Mouse (Mus musculus) liver, embryonic 15.5 days (tissue): ENCODE data around the gene Dpy30. TPM values are rescaled to one million over a fixed set of nuclear protein-coding genes. Genes with fewer than 3 reads are reported as not detected.

Experiments
- ATAC-seq: fragments of 200-750 bp; cut with Nextera tagmentation; 2 replicates; pipeline ENCODE4 v1.8.0; 2017; ENCODE audit warnings: moderate number of reproducible peaks, mild to moderate bottlenecking, moderate library complexity; ENCODE audit not compliant: insufficient read depth
- H3K27ac ChIP-seq: fragments of 300-500 bp; sonication (generic); replicated peaks from 2 replicates; pipeline ENCODE4 v1.5.1; 2015; ENCODE audit warnings: mild to moderate bottlenecking, inconsistent platforms
- H3K27me3 ChIP-seq: fragments of 300-500 bp; sonication (generic); 2 replicates; pipeline ENCODE4 v1.6.1; 2015; ENCODE audit warnings: mild to moderate bottlenecking, inconsistent platforms
- H3K36me3 ChIP-seq: fragments of 300-500 bp; sonication (generic); replicated peaks from 2 replicates; pipeline ENCODE4 v1.6.1; 2015; ENCODE audit warnings: moderate library complexity, mild to moderate bottlenecking, inconsistent platforms
- H3K4me1 ChIP-seq: fragments of 300-500 bp; sonication (generic); replicated peaks from 2 replicates; pipeline ENCODE4 v1.6.1; 2015; ENCODE audit warnings: inconsistent platforms
- H3K4me2 ChIP-seq: fragments of 300-500 bp; sonication (generic); 2 replicates; pipeline ENCODE4 v1.6.1; 2015; ENCODE audit warnings: moderate library complexity, mild to moderate bottlenecking, inconsistent platforms
- H3K4me3 ChIP-seq: fragments of 300-500 bp; sonication (generic); replicated peaks from 2 replicates; pipeline ENCODE4 v1.5.1; 2015; ENCODE audit warnings: mild to moderate bottlenecking, inconsistent platforms
- H3K9ac ChIP-seq: fragments of 300-500 bp; sonication (generic); 2 replicates; pipeline ENCODE4 v1.6.1; 2015; ENCODE audit warnings: moderate library complexity, mild to moderate bottlenecking, inconsistent platforms
- H3K9me3 ChIP-seq: fragments of 300-500 bp; sonication (generic); replicated peaks from 2 replicates; pipeline ENCODE4 v1.6.1; 2016; ENCODE audit warnings: inconsistent platforms
- WGBS: fragments of 180-500 bp; shearing (Covaris S2); methylation state at CpG from one replicate; pipeline ENCODE4 v1.1.7; 2015; ENCODE audit warnings: mixed read lengths; ENCODE audit not compliant: insufficient replicate concordance; 5-methylcytosine and 5-hydroxymethylcytosine counted together
- polyA plus RNA-seq: library from polyadenylated mRNA; unstranded; fragments of >200 nt; fragmentation: Nextera tagmentation; extraction: Ambion mirVana; gene quantifications from 2 replicates; pipeline ENCODE4 v1.2.1, GENCODE M21; 2015

Gene Dpy30
- polyA plus RNA-seq, 1 experiment from 2014 or later, result 119 TPM

DNA sequence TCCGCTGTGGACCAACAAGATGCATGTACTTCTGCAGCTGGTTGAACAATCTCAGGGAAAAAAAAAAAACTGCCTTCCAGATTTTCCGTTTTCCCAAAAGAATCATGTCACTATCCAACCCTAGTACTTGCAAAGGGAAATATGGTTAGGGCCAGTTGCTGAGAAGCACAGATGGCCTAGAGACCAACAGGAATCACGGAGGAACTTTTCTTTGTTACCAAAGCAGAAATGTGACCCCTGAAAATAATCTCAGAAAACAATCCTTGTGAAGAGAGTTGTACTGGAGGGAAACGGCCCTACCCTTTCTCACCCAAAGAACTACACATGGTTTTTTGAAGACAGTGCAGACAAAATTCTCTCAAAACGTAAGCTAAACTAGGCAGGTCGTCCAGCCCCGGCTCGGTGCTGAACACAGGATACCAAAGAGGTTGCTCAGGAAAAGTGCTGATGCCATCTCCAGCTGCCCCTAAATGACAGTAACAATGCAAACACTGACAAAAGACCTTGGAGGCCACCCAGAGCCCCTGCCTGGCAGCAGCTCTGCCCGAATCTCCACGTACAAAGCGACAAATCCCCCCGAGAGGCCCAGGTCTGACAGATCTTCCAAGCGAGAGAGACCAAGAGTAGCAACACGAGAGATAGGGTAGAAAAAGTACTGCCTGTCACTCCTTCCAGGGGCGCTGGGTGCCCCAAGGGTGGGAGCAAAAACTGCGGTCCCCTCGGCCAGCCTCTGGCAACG, 29.9 kb downstream of the Dpy30 start:
- Histone ChIP-seq H3K9ac (peak overlapping the region; percentile 97), H3K36me3 (peaks cover 11% of the 10 kb centered on the region), H3K27me3 (no peaks in the 10 kb centered on the region), H3K27ac (peak overlapping the region; percentile 96), H3K4me3 (peak overlapping the region; percentile 99), H3K4me1 (peaks cover 51% of the 10 kb centered on the region), H3K9me3 (no peaks in the 10 kb centered on the region), H3K4me2 (peak overlapping the region; percentile 91)
- 1% methylated on average over 18 of the region's 18 CpGs for WGBS
- no peak for ATAC-seq

DNA sequence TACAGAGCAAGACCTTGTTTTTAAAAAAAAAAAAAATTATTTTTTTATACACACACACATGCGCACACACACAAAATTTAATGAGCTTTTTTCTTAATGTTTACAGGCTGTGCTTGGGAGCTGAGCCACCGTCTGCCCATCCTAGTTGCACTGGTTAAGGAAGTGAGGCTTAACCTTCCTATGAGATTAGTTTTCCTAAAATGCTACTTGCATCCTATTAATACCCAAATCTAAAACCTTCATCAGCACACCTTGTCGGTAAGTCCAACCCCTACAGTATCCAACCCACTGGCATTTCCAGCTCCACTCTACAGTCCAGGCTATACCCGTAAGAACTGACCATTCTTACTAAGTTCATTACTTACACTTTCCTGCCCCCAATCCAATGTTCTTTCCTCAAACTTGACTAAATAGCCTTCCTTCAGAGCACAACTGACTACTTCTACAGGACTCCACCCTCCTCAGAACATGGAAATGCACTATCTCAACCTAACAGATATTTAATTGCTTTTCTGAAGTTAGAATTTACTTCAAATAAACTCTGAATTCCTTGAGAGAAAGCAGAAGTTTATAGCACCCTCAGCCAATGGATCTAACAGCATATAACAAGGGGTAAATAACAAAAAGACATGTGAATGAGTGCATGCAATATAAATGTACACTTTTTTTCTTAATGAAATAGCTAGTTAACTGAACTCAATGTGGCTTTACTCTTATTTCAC, 31.9 kb downstream of the Dpy30 start:
- ATAC-seq, result no peak
- Histone ChIP-seq H3K4me1 (peaks cover 65% of the 10 kb centered on the region), H3K36me3 (peaks cover 18% of the 10 kb centered on the region), H3K9me3 (no peaks in the 10 kb centered on the region), H3K27me3 (no peaks in the 10 kb centered on the region), H3K4me2 (peak overlapping the region; percentile 91), H3K9ac (peak overlapping the region; percentile 48), H3K27ac (peak overlapping the region; percentile 84), H3K4me3 (peak overlapping the region; percentile 99)
- 43% methylated on average over 4 of the region's 4 CpGs for WGBS

DNA sequence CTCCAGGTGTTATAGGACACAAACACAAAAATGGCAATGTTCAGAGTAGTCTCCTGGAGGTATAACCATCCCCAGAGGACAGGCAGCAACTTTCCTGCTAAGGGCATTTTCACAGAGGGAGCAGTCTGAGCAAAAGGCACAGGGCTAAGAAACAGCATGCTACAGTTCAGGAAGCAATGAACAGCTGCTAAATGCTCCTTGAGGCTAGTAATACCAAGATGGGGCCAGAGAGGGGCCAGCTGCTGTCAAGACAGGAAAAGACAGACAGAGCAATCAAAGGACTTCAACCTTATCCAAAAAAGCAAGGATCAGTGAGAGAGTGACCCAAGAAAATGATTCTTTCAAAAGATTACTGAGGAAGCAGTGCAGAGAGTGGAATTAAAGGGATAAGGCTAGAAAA, 32.9 kb downstream of the Dpy30 start:
- Histone ChIP-seq H3K4me3 (peak overlapping the region; percentile 99), H3K4me2 (peak overlapping the region; percentile 91), H3K27ac (peak overlapping the region; percentile 84), H3K27me3 (no peaks in the 10 kb centered on the region), H3K4me1 (peaks cover 68% of the 10 kb centered on the region), H3K9me3 (no peaks in the 10 kb centered on the region), H3K9ac (peak overlapping the region; percentile 53), H3K36me3 (peaks cover 18% of the 10 kb centered on the region)
- no peak for ATAC-seq

DNA sequence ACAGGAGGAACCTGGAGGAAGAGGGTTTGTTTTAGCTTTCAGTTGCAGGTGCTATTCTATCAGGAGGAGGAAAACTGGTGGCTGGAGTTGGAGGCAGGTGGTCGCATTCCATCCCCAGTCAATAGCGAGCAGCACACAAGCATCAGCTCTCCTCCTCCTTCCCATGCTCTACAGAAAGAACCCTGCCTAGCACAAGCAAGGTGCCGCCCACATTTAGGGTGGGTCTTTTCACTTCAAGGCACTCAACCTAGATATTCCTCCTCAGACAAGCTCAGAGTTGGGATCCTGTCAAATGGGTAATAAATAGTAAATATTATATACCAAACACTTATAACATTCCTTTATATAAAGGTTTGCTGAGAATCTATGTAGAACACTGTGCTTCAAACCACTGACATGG, 33.5 kb downstream of the Dpy30 start:
- 49% methylated on average over 3 of the region's 3 CpGs for WGBS
- Histone ChIP-seq H3K27me3 (no peaks in the 10 kb centered on the region), H3K4me1 (peaks cover 71% of the 10 kb centered on the region), H3K36me3 (peaks cover 18% of the 10 kb centered on the region), H3K27ac (peak overlapping the region; percentile 84), H3K4me2 (peak overlapping the region; percentile 91), H3K4me3 (peak overlapping the region; percentile 15), H3K9ac (no peak overlapping the region), H3K9me3 (no peaks in the 10 kb centered on the region)
- no peak for ATAC-seq

DNA sequence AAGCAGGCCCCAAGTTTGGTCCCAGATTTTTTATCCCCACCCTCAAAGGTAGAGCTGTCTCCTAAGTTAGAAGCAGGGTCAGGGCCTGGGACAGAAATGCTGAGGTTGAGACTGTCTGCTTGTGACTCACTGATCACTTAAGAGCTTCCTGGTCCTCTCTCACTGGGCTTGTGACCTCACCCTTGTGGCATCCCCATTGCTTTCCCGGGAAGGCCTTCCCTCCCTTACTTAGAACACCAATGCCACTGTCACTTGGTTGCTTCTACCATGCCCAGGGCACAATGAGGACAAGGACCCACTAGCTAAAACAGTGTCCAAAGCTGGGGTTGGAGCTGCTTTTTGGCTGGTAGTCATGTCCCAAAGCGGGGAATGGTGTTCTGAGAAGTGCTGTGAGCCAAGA, 35.1 kb downstream of the Dpy30 start:
- no peak for ATAC-seq
- WGBS, result 80% methylated on average over 2 of the region's 2 CpGs
- Histone ChIP-seq H3K4me1 (peaks cover 85% of the 10 kb centered on the region), H3K4me2 (no peak overlapping the region), H3K9ac (0 out of 2 replicates have a peak overlapping the region, but pooled peaks have one; percentile 4), H3K9me3 (no peaks in the 10 kb centered on the region), H3K4me3 (no peak overlapping the region), H3K27ac (peak overlapping the region; percentile 7; the same call in 1 of the 2 replicates), H3K27me3 (no peaks in the 10 kb centered on the region), H3K36me3 (peaks cover 18% of the 10 kb centered on the region)

DNA sequence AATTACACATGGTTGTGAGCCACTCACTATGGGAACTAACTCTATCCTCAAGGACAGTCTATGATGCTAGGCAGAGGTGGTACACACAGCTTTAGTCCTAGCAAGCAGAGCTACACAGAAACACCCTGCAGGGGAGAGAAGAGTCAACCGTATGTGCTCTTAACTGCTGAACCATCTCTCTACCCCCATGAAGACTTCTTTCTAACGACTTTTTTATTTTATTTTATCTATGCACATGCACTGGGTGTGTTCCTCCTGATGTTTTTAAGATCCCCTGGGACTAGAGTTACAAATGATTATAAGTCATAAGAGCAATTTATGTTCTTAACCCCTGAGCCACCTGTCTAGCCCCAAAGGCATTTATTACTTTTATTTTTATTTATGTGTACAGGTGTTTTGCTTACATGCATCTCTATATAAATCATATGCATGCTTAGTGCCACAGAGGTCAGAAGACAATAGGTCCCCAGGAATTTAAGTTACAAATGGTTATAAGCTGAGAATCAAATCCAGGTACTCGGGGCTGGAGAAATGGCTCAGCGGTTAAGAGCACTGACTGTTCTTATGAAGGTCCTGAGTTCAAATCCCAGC, 37.5 kb downstream of the Dpy30 start:
- peak; percentile 66 for ATAC-seq
- Histone ChIP-seq H3K36me3 (peaks cover 21% of the 10 kb centered on the region), H3K27ac (peak overlapping the region; percentile 49), H3K9ac (no peak overlapping the region), H3K9me3 (no peaks in the 10 kb centered on the region), H3K4me3 (0 out of 2 replicates have a peak overlapping the region, but pooled peaks have one; percentile 8), H3K4me2 (peak overlapping the region; percentile 37), H3K27me3 (no peaks in the 10 kb centered on the region), H3K4me1 (peaks cover 73% of the 10 kb centered on the region)
- 44% methylated on average over 4 of the region's 4 CpGs for WGBS

DNA sequence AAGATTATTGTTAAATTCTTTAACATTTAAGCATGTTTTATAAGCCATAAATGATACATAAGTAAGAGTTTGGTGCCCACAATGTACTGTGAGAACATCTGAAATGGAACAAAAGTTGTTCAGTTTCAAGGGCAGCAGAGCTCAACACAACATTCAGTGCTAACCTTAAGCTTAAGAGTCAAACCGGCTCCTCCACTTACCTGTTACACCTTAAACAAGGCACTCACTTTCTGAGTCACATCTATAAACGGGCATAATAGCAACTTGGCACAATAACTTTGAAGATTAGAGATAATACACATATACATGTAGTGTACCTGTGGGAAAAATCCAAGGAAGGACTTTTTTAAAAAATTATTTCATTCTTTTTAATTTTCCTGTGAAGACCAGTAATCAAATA, 38.0 kb downstream of the Dpy30 start:
- H3K9ac ChIP-seq, result no peak overlapping the region
- no peak for ATAC-seq
- 52% methylated on average over 2 of the region's 2 CpGs for WGBS
- H3K4me2 ChIP-seq, result peak overlapping the region; percentile 37
- no peaks in the 10 kb centered on the region for H3K9me3 ChIP-seq
- H3K36me3 ChIP-seq, result peaks cover 26% of the 10 kb centered on the region
- peak overlapping the region; percentile 49; the same call in 1 of the 2 replicates for H3K27ac ChIP-seq
- no peak overlapping the region for H3K4me3 ChIP-seq
- no peaks in the 10 kb centered on the region for H3K27me3 ChIP-seq
- peaks cover 68% of the 10 kb centered on the region for H3K4me1 ChIP-seq

DNA sequence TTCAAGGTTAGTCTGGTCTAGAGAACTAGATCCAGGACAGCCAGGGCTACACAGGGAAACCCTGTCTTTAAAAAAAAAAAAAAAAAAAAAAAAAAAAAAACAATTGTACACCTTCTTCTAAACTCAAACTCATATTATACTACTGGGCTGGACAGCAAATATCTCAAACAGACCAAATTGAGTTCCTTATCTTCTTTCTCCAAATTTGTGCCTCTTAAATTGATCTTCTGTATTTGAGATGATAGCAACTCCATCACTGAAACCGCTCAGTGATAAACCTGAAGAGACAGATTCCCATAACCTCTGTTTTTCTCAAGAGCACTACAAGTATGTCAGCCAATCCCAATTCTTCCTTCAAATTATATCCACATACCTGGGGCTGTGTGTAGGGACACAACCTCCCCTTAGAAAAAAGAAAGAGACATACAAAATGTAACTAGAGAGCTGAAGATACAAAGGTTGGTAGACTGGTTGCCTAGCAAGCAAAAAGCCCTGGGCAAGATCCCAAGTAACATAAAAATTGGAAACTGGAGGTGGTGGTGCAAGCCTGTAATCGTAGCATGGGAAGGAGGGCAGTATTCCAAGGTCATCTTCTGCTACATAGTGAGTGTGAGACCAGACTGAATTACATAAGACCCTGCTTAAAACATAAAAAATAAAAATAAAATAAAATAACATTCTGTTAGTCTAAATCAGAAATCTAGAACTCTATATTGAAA, 39.2 kb downstream of the Dpy30 start:
- H3K9ac ChIP-seq, result no peak overlapping the region
- peak overlapping the region; percentile 71 for H3K27ac ChIP-seq
- peak overlapping the region; percentile 45 for H3K4me2 ChIP-seq
- H3K9me3 ChIP-seq, result no peaks in the 10 kb centered on the region
- H3K4me1 ChIP-seq, result peaks cover 65% of the 10 kb centered on the region
- H3K4me3 ChIP-seq, result no peak overlapping the region
- H3K27me3 ChIP-seq, result no peaks in the 10 kb centered on the region
- peak; percentile 28; the same call in 1 of the 2 replicates for ATAC-seq
- peaks cover 35% of the 10 kb centered on the region for H3K36me3 ChIP-seq
- WGBS, result 41% methylated on average over 2 of the region's 2 CpGs

DNA sequence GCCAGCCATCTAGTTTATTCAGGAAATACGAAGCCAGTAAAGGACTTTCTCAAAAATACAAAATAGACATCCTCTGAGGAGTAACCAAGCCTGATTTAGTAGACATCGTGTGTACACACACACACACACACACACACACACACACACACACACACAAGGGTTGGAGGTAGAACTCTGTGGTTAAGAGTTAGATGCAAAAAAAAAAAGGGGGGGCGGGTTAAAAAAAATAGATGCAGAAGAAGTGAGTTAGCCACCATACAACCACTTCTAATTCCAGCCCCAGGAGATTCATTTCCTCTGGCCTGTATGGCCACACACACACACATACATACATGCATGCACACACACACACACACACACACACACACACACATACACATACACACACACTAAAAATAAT, 41.7 kb downstream of the Dpy30 start:
- H3K27me3 ChIP-seq, result no peaks in the 10 kb centered on the region
- H3K4me3 ChIP-seq, result no peak overlapping the region
- no peak overlapping the region for H3K4me2 ChIP-seq
- H3K9ac ChIP-seq, result no peak overlapping the region
- peaks cover 59% of the 10 kb centered on the region for H3K4me1 ChIP-seq
- H3K27ac ChIP-seq, result no peak overlapping the region
- ATAC-seq, result no peak
- peaks cover 17% of the 10 kb centered on the region for H3K36me3 ChIP-seq
- no peaks in the 10 kb centered on the region for H3K9me3 ChIP-seq
- WGBS, result 77% methylated on average over 3 of the region's 3 CpGs

DNA sequence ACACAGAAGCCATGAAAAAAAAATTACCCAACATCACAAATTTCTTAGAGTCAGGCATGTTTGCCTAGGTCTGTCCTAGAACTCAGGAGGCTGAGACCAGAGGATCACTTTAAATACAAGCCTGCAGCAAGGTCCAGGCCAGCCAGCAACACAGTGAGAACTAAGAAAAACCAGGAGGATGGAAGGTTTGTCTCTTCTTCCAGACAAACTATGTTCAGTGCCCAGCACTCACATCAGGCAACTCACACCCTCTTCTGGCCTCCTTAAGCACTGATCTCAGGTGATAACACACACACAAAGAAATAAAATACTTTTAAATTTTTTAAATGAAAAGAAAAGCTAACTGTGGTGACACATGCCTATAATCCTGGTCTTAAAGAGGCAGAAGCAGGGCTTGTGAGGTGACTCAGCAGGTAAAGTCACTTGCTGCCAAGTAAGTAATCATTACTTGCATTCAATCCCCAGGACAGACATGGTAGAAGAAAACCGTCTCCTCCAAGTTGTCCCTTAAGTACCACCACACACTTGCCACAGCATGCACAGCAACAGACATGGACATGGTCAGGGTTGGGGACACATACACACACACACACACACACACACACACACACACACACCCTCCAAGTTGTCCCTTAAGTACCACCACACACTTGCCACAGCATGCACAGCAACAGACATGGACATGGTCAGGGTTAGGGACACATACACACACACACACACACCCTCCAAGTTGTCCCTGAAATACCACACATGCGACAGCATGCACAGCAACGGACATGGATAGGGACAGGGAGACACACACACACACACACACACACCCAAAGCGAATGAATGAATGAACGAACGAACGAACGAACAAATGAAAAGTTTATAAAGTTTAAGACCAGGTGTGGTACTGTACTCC, 44.5 kb downstream of the Dpy30 start:
- 78% methylated on average over 8 of the region's 8 CpGs for WGBS
- Histone ChIP-seq H3K27me3 (no peaks in the 10 kb centered on the region), H3K36me3 (peaks cover 17% of the 10 kb centered on the region), H3K4me2 (peak overlapping the region; percentile 17; the same call in 1 of the 2 replicates), H3K4me3 (no peak overlapping the region), H3K27ac (peak overlapping the region; percentile 71), H3K4me1 (peaks cover 46% of the 10 kb centered on the region), H3K9ac (no peak overlapping the region), H3K9me3 (no peaks in the 10 kb centered on the region)
- ATAC-seq, result peak; percentile 36; the same call in 1 of the 2 replicates
